Mouse (Mus musculus): Measurements from ENCODE around the gene Manbal. TPM values are rescaled to one million over a fixed set of nuclear protein-coding genes. Genes with fewer than 3 reads are reported as not detected.
A peak's percentile ranks its signal among the peaks of the same experiment; 100 is the strongest.

Manbal gene
- polyA plus RNA-seq, 1 experiment = 101 TPM

DNA sequence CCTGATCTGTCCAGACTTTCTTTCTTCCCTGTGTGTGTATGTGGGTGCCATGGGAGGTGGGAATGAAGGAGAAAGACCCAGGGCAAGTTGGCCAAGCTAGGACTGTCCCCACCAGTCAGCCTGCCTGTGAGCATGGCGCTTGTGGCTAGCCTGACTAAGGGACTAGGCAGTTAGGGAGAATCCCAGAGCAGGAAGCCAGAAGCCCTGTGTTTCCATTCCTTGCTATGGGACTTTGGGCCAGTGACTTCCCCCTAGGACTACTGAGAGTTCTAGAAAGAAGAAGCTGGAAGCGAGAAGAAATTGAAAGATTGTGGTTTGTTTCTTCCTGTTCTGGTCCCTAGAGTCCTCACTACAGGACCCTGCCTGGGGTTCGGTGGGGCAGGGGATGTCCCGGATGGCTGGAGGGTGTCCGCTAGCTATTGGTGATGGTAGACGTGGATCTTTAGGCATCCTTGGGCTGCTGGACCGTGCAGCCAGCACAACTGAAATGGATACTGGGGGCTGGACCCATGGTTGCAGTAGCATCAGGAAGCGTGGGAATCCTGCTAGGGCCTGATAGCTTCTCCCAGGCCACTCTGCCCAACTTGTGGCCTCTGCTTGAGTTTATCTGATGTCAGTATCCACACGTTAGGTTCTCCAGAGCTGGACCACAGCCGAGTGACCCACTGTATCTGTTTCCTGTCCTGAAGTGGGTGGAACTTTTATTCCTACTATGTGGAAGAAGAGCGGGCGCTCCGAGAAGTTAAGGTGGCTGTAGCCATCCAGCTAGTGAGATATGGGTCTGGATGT, 61.2 kb downstream of the Manbal start:
- Histone ChIP-seq H3K4me1 (ENCODE audit: control insufficient read depth, insufficient read depth, low read length) (peaks cover 29% of the 10 kb centered on the region), H3K4me3 (ENCODE audit: insufficient read depth, low read length) (no peak overlapping the region), H3K27ac (ENCODE audit: insufficient read depth, low read length) (no peak overlapping the region)
- no peak for TF ChIP-seq CTCF (IDR thresholded peaks at IDR 0.05; ENCODE audit: extremely low read depth, insufficient read depth, low read length)
- TF ChIP-seq POLR2A (IDR thresholded peaks at IDR 0.05; ENCODE audit: extremely low read depth, insufficient read depth, low read length) = no peak

DNA sequence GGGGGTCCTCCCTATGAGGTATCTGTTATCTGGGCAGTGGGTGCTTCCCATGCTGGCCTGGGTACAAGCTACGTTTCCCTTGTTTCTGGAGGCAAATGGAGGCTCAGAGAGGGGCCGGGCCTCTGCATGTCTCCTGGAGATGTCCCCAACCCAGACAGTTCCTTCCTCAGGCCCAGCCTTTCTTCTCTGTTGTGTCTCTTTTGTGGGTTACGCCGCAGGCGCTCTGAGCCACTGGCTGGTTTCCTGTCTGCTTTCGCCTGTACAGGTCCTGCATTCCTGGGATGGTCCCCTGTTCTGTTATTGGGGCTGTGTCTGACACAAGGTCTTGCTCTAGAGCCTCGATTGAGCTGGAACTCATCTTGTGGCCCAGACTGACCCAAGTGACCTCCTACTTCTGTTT, 62.3 kb downstream of the Manbal start:
- Histone ChIP-seq H3K27ac (ENCODE audit: insufficient read depth, low read length) (peak overlapping the region; percentile 78; the same call in 1 of the 2 replicates), H3K4me1 (ENCODE audit: control insufficient read depth, insufficient read depth, low read length) (peaks cover 34% of the 10 kb centered on the region), H3K4me3 (ENCODE audit: insufficient read depth, low read length) (no peak overlapping the region)
- TF ChIP-seq CTCF (IDR thresholded peaks at IDR 0.05; ENCODE audit: extremely low read depth, insufficient read depth, low read length) = no peak

DNA sequence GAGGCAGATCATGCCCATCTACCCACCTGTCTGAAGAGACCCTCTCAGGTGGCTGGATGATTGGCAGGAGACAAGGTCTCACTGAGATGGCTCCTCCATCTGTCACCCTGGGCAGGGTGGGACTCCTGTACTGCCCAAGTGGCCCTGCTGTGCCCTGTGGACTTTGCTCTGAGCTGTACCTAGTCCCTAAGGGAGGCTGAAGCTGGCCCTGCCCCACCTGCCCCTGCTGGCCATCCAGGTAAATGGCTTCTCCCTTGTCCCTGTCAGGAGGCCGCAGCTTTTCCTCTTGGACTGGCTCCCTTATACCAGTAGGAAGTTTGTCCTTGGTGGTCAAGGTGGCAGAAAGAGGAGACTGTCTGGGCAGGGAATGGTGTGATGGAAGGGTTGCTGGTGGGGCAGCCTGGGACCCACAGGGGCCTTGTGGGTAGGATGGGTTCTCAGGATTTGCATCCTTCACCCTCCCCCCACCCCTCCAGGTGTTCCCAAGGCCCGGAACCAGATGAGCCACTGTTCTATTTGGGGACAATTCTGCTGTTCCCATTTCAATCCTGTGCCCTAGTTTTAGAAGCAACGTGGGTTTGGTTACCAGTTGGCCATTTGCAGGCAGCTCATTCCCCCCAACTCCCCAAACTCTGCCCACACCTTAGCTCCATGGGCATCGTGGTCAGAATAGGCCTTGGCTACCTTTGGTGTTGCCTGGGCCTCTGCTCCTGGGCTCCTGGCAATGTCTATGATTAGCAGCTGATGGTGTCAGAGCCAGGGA, 63.5 kb downstream of the Manbal start:
- H3K27ac ChIP-seq (ENCODE audit: insufficient read depth, low read length) = peak overlapping the region; percentile 78
- peaks cover 41% of the 10 kb centered on the region for H3K4me1 ChIP-seq (ENCODE audit: control insufficient read depth, insufficient read depth, low read length)
- H3K4me3 ChIP-seq (ENCODE audit: insufficient read depth, low read length) = no peak overlapping the region
- TF ChIP-seq POLR2A (IDR thresholded peaks at IDR 0.05; ENCODE audit: extremely low read depth, insufficient read depth, low read length) = no peak
- no peak for TF ChIP-seq CTCF (IDR thresholded peaks at IDR 0.05; ENCODE audit: extremely low read depth, insufficient read depth, low read length)

DNA sequence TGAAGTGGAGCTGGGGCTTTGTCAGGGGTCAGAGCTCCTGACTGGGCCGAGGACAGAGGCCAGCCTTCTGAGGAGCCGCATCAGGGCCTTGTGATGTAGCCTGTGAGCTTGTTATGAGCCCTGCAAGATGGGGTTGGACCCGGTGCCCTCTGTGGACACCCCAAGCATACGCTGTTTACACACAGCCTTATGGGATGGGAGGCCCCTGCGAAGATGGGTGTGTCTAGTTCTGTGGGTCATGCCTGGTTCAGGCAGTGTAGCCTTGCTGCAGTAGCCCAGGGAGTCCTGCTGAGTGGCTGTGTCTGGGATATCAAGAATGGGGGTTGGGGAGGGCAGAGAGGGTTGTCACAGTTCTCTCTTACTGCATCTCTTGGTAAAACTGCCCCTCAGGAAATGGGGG, 64.5 kb downstream of the Manbal start:
- TF ChIP-seq CTCF (IDR thresholded peaks at IDR 0.05; ENCODE audit: extremely low read depth, insufficient read depth, low read length) (no peak), POLR2A (IDR thresholded peaks at IDR 0.05; ENCODE audit: extremely low read depth, insufficient read depth, low read length) (no peak)
- peaks cover 44% of the 10 kb centered on the region for H3K4me1 ChIP-seq (ENCODE audit: control insufficient read depth, insufficient read depth, low read length)

DNA sequence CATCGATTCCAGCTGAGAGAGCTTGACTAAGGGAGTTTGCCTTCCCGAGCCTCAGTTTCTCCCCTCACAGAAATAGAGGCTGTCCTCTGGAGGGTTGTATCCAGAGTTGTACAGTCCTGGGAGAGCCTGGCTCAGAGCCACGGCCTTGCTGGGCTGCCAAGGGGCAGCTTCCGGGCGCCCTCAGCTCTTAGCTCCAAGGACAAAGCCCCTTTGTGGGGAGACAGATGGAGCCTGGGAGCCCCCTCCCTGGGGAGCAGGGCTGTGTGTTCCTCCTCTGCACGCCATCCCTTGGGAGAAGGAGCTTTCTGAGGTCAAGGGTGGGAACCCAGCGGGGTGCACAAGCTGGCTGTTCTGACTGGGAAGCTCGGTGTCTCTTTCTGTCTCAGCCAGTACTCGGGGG, 65.1 kb downstream of the Manbal start:
- peak overlapping the region; percentile 41 for H3K27ac ChIP-seq (ENCODE audit: insufficient read depth, low read length)
- TF ChIP-seq CTCF (IDR thresholded peaks at IDR 0.05; ENCODE audit: extremely low read depth, insufficient read depth, low read length) = no peak
- TF ChIP-seq POLR2A (IDR thresholded peaks at IDR 0.05; ENCODE audit: extremely low read depth, insufficient read depth, low read length) = no peak
- H3K4me3 ChIP-seq (ENCODE audit: insufficient read depth, low read length) = no peak overlapping the region
- H3K4me1 ChIP-seq (ENCODE audit: control insufficient read depth, insufficient read depth, low read length) = peaks cover 42% of the 10 kb centered on the region

More for the DNA sequence above, 64.5 kb downstream of the Manbal start:
- H3K4me3 ChIP-seq (ENCODE audit: insufficient read depth, low read length) = no peak overlapping the region
- peak overlapping the region; percentile 51 for H3K27ac ChIP-seq (ENCODE audit: insufficient read depth, low read length)

DNA sequence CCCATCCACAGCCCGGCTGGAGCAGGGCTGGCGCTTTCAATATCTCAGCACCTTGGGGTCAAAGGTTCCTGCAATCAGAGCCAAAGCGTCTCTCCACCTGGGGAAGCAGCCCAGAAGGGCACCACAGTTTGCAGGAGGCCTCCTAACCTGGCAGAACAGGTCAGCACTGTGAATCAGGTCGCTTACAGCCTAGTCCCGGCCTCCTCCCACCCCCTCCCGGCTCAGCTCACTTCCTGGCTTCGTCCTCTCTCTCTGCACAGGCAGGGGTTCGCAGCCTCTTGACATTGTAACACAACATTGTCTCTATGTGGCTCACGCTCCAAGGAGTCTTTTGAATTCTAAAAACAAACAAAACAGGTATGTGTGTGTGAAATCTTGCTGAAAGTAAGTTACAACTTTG, 66.6 kb downstream of the Manbal start:
- Histone ChIP-seq H3K4me1 (ENCODE audit: control insufficient read depth, insufficient read depth, low read length) (peaks cover 40% of the 10 kb centered on the region), H3K27ac (ENCODE audit: insufficient read depth, low read length) (peak overlapping the region; percentile 22; the same call in 1 of the 2 replicates)

DNA sequence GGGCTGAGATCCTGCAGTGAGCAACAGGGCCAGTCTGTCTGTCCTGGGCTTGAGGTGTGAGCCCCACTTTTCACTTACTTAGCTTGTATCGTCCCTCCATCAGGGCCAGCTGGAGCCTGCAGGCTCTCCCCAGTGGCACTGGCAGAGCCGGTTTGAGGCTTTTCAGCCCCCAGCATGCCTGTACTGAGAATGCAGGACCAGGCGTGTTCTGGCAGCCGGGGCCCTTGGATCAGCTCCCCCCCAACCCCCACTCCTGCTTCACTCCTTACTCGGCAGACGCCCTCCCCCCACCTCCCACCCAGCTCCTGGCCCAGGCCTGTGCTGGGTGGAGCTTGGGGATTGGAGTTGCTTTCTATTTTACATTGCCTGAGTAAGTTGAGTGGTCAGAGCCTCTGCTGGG, 67.1 kb downstream of the Manbal start:
- H3K4me1 ChIP-seq (ENCODE audit: control insufficient read depth, insufficient read depth, low read length) = peaks cover 40% of the 10 kb centered on the region
- no peak for TF ChIP-seq CTCF (IDR thresholded peaks at IDR 0.05; ENCODE audit: extremely low read depth, insufficient read depth, low read length)
- no peak for TF ChIP-seq POLR2A (IDR thresholded peaks at IDR 0.05; ENCODE audit: extremely low read depth, insufficient read depth, low read length)
- no peak overlapping the region for H3K4me3 ChIP-seq (ENCODE audit: insufficient read depth, low read length)
- peak overlapping the region; percentile 77; the same call in 1 of the 2 replicates for H3K27ac ChIP-seq (ENCODE audit: insufficient read depth, low read length)

More for the DNA sequence above, 66.6 kb downstream of the Manbal start:
- no peak overlapping the region for H3K4me3 ChIP-seq (ENCODE audit: insufficient read depth, low read length)
- TF ChIP-seq POLR2A (IDR thresholded peaks at IDR 0.05; ENCODE audit: extremely low read depth, insufficient read depth, low read length) (no peak), CTCF (IDR thresholded peaks at IDR 0.05; ENCODE audit: extremely low read depth, insufficient read depth, low read length) (no peak)

DNA sequence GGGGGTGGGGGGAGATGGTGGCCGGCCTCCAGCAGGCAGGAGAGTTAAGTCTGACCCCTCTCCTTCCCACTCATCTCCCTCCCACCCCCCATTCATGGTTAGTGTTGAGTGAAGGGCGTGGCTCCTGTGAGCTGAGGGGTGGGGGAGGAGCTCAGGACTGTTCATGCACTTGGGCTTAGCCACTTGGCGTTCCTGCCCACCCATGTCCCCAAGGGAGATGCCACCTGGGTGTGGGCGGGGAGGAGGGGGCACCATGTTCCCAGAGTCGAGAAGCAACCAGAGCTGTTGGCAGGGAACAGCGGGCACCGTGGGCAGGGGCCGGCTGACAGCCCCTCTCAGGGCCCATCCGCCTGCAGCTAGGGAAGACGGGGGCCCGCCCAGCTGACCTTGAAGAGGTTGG, 69.1 kb downstream of the Manbal start:
- no peak for TF ChIP-seq POLR2A (IDR thresholded peaks at IDR 0.05; ENCODE audit: extremely low read depth, insufficient read depth, low read length)
- TF ChIP-seq CTCF (IDR thresholded peaks at IDR 0.05; ENCODE audit: extremely low read depth, insufficient read depth, low read length) = no peak
- 0 out of 2 replicates have a peak overlapping the region, but pooled peaks have one; percentile 54 for H3K27ac ChIP-seq (ENCODE audit: insufficient read depth, low read length)
- peaks cover 29% of the 10 kb centered on the region for H3K4me1 ChIP-seq (ENCODE audit: control insufficient read depth, insufficient read depth, low read length)
- no peak overlapping the region for H3K4me3 ChIP-seq (ENCODE audit: insufficient read depth, low read length)

DNA sequence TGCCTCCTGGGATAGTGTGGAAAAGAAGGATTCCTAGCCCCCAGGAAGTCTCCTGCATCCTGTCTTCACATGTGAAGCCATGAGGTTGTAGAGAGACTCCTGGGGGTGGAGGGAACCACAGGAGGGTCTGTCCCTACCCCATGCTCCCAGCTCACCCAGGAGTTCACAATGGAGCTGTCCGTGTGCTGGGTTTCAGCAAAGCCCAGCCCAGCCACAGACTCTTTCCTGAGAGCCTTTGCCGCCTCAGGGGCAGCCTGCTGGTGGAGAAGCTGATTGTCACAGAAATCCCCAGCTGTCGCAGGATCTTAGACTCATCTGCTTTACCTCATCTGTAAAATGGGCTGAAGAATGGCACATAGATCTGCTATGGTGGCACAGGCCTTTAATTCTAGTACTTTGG, 69.7 kb downstream of the Manbal start:
- 0 out of 2 replicates have a peak overlapping the region, but pooled peaks have one; percentile 54 for H3K27ac ChIP-seq (ENCODE audit: insufficient read depth, low read length)
- H3K4me1 ChIP-seq (ENCODE audit: control insufficient read depth, insufficient read depth, low read length) = peaks cover 24% of the 10 kb centered on the region
- no peak overlapping the region for H3K4me3 ChIP-seq (ENCODE audit: insufficient read depth, low read length)
- TF ChIP-seq CTCF (IDR thresholded peaks at IDR 0.05; ENCODE audit: extremely low read depth, insufficient read depth, low read length) (no peak), POLR2A (IDR thresholded peaks at IDR 0.05; ENCODE audit: extremely low read depth, insufficient read depth, low read length) (no peak)
